Mouse (Mus musculus) thymus, postnatal 10 days (tissue): Measurements from ENCODE around the gene Rad21l.
"Not testable (repeated sequence)": the region's sequence is repeated elsewhere in the genome, so short reads cannot be mapped to it uniquely, and the experiment has no call there.

Source experiments
- DNase-seq, 2 experiments: peaks; one replicate each; pipeline ENCODE4 v3.0.0; 2021; ENCODE audit warnings: low spot score in 2 of 2

Gene Rad21l

GRCm38 (mm10) chr2:151629310-151629709 is 39.0 kb downstream of the Rad21l start:
- DNase-seq = no peak

GRCm38 (mm10) chr2:151628011-151628410 is 40.3 kb downstream of the Rad21l start:
- DNase-seq = no peak

DNA sequence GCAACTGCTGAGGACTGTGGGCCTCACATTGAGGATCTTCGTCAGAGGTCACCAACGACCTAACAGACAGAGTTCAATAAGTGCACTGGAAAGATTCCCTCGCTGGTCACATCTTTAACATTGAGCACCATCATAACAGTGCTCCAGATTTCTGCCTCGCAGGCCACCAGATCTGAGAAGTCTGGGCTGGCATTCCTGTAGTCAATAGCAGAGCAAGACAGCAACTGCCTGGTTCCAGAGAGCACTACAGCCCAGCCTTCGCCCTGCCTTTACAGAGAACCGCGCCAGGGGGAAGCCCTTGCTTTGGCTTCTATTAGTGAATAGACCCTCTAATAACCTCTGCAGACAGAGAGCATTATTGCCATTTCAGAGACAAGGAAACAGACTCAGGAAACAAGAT is 42.0 kb downstream of the Rad21l start:
- DNase-seq = no peak

DNA sequence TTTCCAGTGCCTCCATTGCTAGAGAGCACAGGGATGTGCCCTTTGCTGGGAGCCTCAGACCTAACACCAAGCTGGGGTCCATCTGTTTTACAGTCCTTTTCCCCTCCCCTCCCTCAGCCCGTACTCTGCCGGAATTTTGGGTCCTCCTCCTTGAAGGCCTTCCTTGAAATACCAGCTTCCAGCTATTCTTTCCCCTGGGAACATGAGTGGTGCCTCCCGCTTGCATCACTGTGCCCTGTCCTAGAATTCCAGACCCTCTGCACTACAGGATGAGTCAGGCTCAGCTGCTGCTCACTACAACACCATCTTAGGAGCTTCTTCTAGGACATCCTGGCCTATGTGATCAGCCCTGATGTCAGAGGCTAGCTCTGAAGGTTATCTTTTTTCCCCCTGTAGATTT is 44.6 kb downstream of the Rad21l start:
- DNase-seq = no peak

DNA sequence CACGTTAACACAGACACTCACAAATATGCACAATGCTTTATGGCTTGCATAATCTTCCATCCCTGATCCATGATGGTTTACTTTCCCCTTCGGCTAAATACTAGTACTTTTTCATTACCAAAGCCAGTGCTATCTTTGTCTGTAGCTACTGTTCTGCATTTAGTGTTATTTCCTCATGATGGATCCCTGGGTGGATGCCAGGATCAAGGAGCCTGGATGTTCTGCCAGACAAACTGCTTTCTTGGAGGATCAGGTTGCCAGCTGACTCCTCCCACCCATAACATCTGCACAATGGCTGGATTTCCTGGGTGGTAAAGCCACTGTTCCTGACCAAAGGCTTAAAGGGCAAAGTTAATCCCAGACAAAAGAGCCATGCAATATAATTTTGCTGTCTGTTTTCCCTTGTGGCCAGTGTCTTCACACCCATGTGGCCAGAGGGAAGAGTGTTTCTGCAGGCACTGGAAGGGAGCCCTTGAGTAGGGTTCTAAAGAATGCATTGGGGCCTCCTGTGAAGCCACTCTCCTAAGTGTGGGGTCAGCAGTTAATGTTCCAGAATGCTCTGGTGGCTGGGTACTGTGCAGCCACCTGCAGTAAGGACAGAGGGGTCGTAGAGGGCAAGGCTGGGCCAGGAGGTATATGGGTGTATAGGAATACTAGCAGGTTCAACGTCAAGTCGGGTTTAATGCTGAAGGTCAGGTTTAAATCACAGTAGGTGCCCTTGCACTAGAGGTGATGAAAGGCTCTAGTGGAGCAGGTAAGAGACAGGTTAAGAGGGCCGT is 51.6 kb downstream of the Rad21l start:
- DNase-seq = no peak

DNA sequence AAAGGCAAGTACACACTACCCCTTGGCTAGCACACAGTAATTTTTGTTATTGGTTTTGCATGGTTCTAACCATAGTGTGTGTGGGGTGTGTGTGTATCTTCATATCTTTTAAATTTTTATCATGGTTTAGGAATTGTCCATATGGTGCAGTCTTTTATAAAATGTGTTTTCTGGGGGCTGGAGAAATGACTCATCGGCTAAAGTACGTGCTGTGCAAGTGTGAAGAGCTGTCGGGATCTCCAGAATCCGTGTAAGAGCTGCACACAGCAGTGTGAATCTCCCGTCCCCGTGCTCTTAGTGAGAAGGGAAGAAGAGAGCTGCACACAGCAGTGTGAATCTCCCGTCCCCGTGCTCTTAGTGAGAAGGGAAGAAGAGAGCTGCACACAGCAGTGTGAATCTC is 52.6 kb downstream of the Rad21l start:
- not testable (repeated sequence) for DNase-seq

GRCm38 (mm10) chr2:151609974-151610373 is 58.4 kb downstream of the Rad21l start:
- DNase-seq = no peak

GRCm38 (mm10) chr2:151608435-151608834 is 59.9 kb downstream of the Rad21l start:
- DNase-seq = no peak

DNA sequence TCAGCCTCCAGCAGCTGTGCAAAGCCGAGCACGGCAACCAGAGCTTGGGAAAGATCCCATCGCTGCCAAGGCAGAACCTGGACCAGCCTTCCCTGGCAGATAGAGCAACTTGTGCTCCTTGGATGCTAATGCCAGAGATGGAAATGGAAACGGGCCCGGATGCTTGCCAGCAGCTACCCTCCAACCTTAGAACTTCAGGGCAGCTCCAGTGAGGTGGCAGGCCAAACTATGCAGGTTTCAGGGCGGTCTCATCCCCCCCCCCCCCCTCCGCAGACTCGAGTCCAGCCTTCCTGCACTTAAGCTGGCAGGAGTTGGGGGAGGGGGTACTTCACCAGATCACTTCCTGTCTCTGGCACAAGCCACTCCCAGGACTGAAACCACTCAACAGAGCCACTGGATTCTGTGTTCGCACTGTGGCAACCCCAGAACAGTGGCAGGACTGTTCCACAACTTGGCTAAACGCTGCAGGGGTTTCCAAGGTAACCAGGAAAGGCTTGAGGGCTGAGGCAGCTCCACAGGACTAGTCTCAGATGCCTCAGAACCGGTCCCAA is 62.8 kb downstream of the Rad21l start:
- no peak for DNase-seq

DNA sequence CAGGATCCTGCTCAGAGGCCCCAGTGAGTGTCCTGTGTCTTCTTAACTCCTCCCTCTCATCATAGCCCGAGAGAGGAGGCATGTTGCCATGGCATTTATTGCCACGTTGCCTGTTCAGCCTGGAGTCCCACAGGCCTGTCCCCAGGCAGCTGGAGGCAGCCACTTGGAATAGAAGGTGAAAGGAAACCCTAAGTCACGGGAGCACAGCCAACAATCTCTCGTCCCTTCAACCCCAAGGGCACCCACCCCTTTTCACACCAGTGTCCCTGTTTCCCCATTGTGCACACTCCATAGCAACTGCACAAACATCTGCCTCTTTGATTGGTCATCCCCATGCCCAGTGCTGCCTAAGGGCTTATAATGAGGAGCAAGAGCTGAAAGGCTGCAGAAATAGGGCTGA is 64.7 kb downstream of the Rad21l start:
- no peak for DNase-seq

DNA sequence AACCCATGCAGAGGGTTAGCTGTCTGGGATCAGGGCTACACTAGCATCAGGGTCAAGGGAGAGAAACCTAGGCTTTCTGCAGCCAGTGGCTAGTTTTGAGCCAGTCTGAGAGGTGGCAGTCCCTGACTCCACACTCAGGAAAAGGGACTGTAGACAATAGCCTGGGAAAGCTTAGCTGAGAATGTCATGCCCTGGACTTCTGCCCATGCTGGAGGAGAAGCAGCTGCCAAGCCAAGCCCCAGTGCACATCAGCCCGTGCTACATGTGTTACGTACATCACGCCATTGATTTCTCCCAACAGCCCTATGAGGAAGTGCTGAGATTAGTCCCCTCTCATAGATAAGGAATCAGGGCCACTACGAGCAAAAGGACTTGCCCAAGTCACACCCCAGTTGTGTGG is 66.2 kb downstream of the Rad21l start:
- no peak for DNase-seq

GRCm38 (mm10) chr2:151598068-151598467 is 70.3 kb downstream of the Rad21l start:
- DNase-seq = no peak
